Mouse (Mus musculus): ENCODE measurements around the gene Gm36079.
"Not testable (repeated sequence)": the region's sequence is repeated elsewhere in the genome, so short reads cannot be mapped to it uniquely, and the experiment has no call there.

Gm36079 gene

GRCm38 (mm10) chr13:120026911-120027310 is at the start of gene Gm36079:
Gm36079 (minus strand) TSS chr13:120027011.
- DNase-seq = not testable (repeated sequence)

DNA sequence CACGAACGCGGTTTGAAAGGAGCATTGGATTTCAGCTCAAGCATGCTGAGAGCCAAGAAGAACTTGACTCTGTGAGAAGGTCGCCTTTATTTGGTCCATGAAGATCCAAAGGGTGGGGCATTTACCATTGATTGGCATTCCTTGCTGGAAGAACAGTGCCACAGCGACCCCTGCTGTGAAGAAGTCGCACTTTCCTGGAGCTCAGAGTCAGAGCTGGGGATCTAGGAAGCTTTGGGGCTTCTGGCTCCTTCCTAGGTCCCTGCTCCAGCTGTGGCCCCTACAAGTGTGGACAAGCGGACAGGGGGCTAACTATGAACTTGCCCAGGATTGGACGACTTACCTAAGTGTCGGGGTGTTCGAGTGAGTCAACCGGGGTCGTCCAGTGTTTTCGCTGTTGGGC is 44.1 kb upstream of the Gm36079 start:
- not testable (repeated sequence) for DNase-seq

- DNase-seq = not testable (repeated sequence)
Measured at GRCm38 (mm10) chr13:120070012-120070598, 43.3 kb upstream of the Gm36079 start.

- not testable (repeated sequence) for DNase-seq
Measured at GRCm38 (mm10) chr13:120063439-120064089, 36.8 kb upstream of the Gm36079 start.

DNA sequence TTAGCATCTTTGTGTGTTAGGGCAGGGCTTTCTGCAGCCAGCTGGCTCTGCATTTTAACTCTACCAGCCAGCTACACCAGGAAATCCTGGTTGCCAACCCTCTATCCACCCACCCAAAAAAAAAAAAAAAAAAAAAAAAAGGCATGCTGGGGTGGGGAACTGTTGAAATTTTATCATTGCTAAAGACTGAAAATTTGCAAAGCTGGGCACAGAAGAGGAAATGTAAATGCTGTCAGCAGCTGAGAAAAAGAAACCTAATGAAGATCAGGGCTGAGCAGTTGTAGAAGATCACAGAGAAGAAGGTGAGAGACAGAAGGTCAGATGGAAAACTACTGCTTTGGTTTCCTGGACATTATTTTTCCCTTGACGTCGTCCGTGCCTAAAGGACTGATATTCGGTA is 36.1 kb upstream of the Gm36079 start:
- not testable (repeated sequence) for DNase-seq

GRCm38 (mm10) chr13:120052085-120052484 is 25.3 kb upstream of the Gm36079 start, which contains the start of gene Gm21188:
Gm21188 (minus strand) TSS chr13:120052194.
- DNase-seq = not testable (repeated sequence)

GRCm38 (mm10) chr13:120048608-120049007 is 21.8 kb upstream of the Gm36079 start:
- DNase-seq = not testable (repeated sequence)

- DNase-seq = not testable (repeated sequence)
Measured at GRCm38 (mm10) chr13:120048186-120048585, 21.4 kb upstream of the Gm36079 start.

DNA sequence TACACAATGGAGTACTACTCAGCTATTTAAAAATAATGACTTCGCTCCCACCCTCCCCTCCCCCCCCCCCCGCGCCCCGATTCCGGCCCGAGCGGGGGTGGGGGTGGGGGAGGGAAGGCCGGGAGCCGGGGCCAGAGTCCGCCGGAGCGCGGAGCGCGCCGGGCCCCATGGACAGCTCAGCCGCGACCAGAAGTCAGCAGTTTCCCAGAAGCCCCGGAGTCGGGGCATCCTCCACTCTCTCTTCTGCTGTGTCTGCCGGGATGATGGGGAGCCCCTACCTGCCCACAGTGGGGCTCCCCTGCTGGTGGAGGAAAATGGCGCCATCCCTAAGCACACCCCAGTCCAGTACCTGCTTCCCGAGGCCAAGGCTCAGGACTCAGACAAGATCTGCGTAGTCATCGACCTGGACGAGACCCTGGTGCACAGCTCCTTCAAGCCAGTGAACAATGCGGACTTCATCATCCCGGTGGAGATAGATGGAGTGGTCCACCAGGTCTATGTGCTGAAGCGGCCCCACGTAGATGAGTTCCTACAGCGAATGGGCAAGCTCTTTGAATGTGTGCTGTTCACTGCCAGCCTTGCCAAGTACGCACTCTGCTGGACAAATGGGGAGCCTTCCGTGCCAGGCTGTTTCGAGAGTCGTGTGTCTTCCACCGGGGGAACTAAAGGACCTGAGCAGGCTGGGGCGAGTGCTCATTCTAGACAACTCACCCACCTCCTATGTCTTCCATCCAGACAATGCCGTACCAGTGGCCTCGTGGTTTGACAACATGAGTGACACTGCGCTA is 19.8 kb upstream of the Gm36079 start:
- DNase-seq = not testable (repeated sequence)

DNA sequence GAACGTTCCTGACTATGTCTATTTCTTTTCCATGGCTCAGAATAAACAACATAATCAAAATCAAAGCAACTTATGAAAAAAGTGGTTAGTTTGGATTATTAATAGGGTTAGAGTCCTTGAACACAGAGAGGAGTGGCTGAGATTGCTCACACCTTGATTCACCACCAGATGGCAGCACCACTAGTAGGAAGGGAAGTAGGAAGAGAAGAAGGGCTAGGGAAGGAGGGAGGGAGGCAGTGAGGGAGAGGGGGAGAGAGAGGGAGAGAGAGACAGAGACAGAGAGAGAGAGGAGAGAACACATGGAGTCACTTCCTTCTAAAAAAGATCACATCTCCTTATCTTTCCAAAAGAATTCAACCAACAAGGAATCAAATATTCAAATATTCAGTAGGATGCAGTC is 14.3 kb upstream of the Gm36079 start:
- DNase-seq = peak; percentile 41

GRCm38 (mm10) chr13:120037881-120038280 is 11.1 kb upstream of the Gm36079 start:
- not testable (repeated sequence) for DNase-seq

GRCm38 (mm10) chr13:120036577-120037115 is 9.8 kb upstream of the Gm36079 start:
- DNase-seq = not testable (repeated sequence)

- DNase-seq = not testable (repeated sequence)
Measured at GRCm38 (mm10) chr13:120035151-120035550, 8.3 kb upstream of the Gm36079 start.

- DNase-seq = not testable (repeated sequence)
Measured at GRCm38 (mm10) chr13:120034637-120035036, 7.8 kb upstream of the Gm36079 start.

- peak; percentile 54 for DNase-seq
Measured at GRCm38 (mm10) chr13:120033516-120034190, 6.8 kb upstream of the Gm36079 start.

DNA sequence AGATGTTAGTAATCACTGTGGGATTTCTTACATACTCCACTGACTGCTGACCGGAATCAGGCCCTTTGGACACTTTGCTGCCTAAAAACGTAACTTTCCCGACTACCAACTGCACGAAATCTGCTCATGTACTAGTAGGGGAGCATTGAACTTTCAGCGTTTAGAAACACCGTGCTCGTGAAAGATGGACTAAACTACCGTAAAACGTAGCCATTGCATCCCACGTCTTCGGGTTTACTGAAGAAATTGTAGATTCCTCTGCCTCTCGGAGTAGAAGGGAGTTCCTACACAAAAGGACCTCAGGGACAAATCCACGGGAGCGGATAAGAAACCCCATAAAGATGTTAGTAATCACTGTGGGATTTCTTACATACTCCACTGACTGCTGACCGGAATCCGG is 4.9 kb upstream of the Gm36079 start:
- not testable (repeated sequence) for DNase-seq

- not testable (repeated sequence) for DNase-seq
Measured at GRCm38 (mm10) chr13:120027368-120027767, 557 bp upstream of the Gm36079 start.

- not testable (repeated sequence) for DNase-seq
Measured at GRCm38 (mm10) chr13:120026373-120026772, 438 bp downstream of the Gm36079 start.

GRCm38 (mm10) chr13:120025576-120025975 is 1.2 kb downstream of the Gm36079 start:
- DNase-seq = peak; percentile 22

GRCm38 (mm10) chr13:120025004-120025403 is 1.8 kb downstream of the Gm36079 start:
- not testable (repeated sequence) for DNase-seq

DNA sequence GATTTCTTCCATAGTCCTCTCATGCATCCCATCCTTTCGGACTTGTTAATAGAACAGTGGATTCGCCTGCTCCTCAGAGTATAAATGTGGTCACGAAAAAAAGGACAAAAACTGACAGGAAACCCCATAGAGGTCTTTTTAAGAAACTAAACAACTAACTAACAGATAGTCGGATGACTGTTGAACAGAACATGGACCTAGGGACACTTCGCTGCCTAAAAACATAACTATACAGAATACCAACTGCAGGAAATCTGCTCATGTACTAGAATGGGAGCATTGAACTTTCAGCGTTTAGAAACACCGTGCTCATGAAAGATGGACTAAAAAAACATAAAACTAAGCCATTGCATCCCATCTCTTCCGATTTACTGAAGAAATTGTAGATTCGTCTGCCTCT is 2.2 kb downstream of the Gm36079 start:
- DNase-seq = not testable (repeated sequence)

GRCm38 (mm10) chr13:120021477-120021876 is 5.3 kb downstream of the Gm36079 start:
- not testable (repeated sequence) for DNase-seq

All from right cerebral cortex, postnatal 4 days (tissue).